Mouse (Mus musculus) megakaryocyte, embryonic 14.5 days (primary cell): Measurements from ENCODE around the gene Tvp23a. TPM values are rescaled to one million over a fixed set of nuclear protein-coding genes. Genes with fewer than 3 reads are reported as not detected.

Experiments
- H3K27me3 ChIP-seq: replicated peaks from 2 replicates; pipeline ENCODE3; 2012; ENCODE audit warnings: inconsistent platforms
- H3K36me3 ChIP-seq: replicated peaks from 2 replicates; pipeline ENCODE3; 2012; ENCODE audit warnings: low read length, inconsistent platforms, mixed read lengths
- H3K4me1 ChIP-seq: 2 replicates; pipeline ENCODE4 v1.6.1; 2012; ENCODE audit warnings: inconsistent platforms
- H3K4me3 ChIP-seq: replicated peaks from 2 replicates; pipeline ENCODE3; 2012; ENCODE audit warnings: moderate library complexity, mild to moderate bottlenecking, inconsistent platforms
- H3K9me3 ChIP-seq: 2 replicates; pipeline ENCODE4 v1.6.1; 2012; ENCODE audit warnings: inconsistent platforms
- FLI1 ChIP-seq: IDR thresholded peaks from 2 replicates; pipeline ENCODE4 v1.6.1; 2012; ENCODE audit warnings: low read length, inconsistent platforms, mixed read lengths
- GATA1 ChIP-seq: IDR thresholded peaks from 3 replicates; pipeline ENCODE4 v1.6.1; 2012; ENCODE audit warnings: mixed read lengths, low read length, inconsistent platforms, borderline replicate concordance
- polyA plus RNA-seq: library from polyadenylated mRNA; stranded (reverse); fragments of >175 nt; gene quantifications from 2 replicates; pipeline ENCODE4 v1.2.3, GENCODE M21; 2012; ENCODE audit warnings: low replicate concordance; ENCODE audit not compliant: insufficient read depth

The Tvp23a gene
- polyA plus RNA-seq, 1 experiment = not detected

- TF ChIP-seq GATA1 (no peak), FLI1 (no peak)
- H3K4me3 ChIP-seq = no peak overlapping the region
- peaks cover 10% of the 10 kb centered on the region for H3K27me3 ChIP-seq
- no peaks in the 10 kb centered on the region for H3K36me3 ChIP-seq
- peaks cover 5% of the 10 kb centered on the region; the same call in 1 of the 2 replicates for H3K9me3 ChIP-seq
- peaks cover 6% of the 10 kb centered on the region for H3K4me1 ChIP-seq
Observed at GRCm38 (mm10) chr16:10460188-10460587, 13.0 kb upstream of the Tvp23a start.

GRCm38 (mm10) chr16:10454583-10454974 lies 7.4 kb upstream of the Tvp23a start:
- Histone ChIP-seq H3K27me3 (peaks cover 16% of the 10 kb centered on the region), H3K4me3 (no peak overlapping the region), H3K4me1 (no peaks in the 10 kb centered on the region), H3K36me3 (no peaks in the 10 kb centered on the region), H3K9me3 (peaks cover under 1% of the 10 kb centered on the region; the same call in 1 of the 2 replicates)
- TF ChIP-seq FLI1 (no peak), GATA1 (no peak)

GRCm38 (mm10) chr16:10453872-10454582 lies 6.9 kb upstream of the Tvp23a start:
- H3K9me3 ChIP-seq = no peaks in the 10 kb centered on the region
- no peaks in the 10 kb centered on the region for H3K36me3 ChIP-seq
- no peaks in the 10 kb centered on the region for H3K4me1 ChIP-seq
- peaks cover 17% of the 10 kb centered on the region for H3K27me3 ChIP-seq
- TF ChIP-seq FLI1 (no peak), GATA1 (no peak)
- H3K4me3 ChIP-seq = no peak overlapping the region

- H3K4me1 ChIP-seq = no peaks in the 10 kb centered on the region
- no peaks in the 10 kb centered on the region for H3K36me3 ChIP-seq
- TF ChIP-seq FLI1 (no peak), GATA1 (no peak)
- H3K9me3 ChIP-seq = no peaks in the 10 kb centered on the region
- no peak overlapping the region for H3K4me3 ChIP-seq
- H3K27me3 ChIP-seq = peaks cover 21% of the 10 kb centered on the region
Observed at GRCm38 (mm10) chr16:10452445-10452896, 5.3 kb upstream of the Tvp23a start.

GRCm38 (mm10) chr16:10451906-10452305 lies 4.7 kb upstream of the Tvp23a start:
- H3K4me1 ChIP-seq = no peaks in the 10 kb centered on the region

GRCm38 (mm10) chr16:10448931-10449330 lies 1.8 kb upstream of the Tvp23a start:
- Histone ChIP-seq H3K36me3 (no peaks in the 10 kb centered on the region), H3K4me3 (no peak overlapping the region), H3K27me3 (peaks cover 25% of the 10 kb centered on the region), H3K4me1 (peaks cover 4% of the 10 kb centered on the region), H3K9me3 (no peaks in the 10 kb centered on the region)
- no peak for TF ChIP-seq FLI1
- no peak for TF ChIP-seq GATA1

More at GRCm38 (mm10) chr16:10451906-10452305, 4.7 kb upstream of the Tvp23a start:
- no peaks in the 10 kb centered on the region for H3K9me3 ChIP-seq
- H3K27me3 ChIP-seq = peaks cover 24% of the 10 kb centered on the region
- H3K36me3 ChIP-seq = no peaks in the 10 kb centered on the region
- no peak overlapping the region for H3K4me3 ChIP-seq
- TF ChIP-seq GATA1 (no peak), FLI1 (no peak)

GRCm38 (mm10) chr16:10447781-10448180 lies 619 bp upstream of the Tvp23a start:
- Histone ChIP-seq H3K36me3 (no peaks in the 10 kb centered on the region), H3K27me3 (peaks cover 22% of the 10 kb centered on the region), H3K9me3 (no peaks in the 10 kb centered on the region), H3K4me3 (no peak overlapping the region), H3K4me1 (peaks cover 4% of the 10 kb centered on the region)
- TF ChIP-seq FLI1 (no peak), GATA1 (no peak)

- H3K27me3 ChIP-seq = peaks cover 18% of the 10 kb centered on the region
- no peaks in the 10 kb centered on the region for H3K36me3 ChIP-seq
- H3K9me3 ChIP-seq = no peaks in the 10 kb centered on the region
- TF ChIP-seq GATA1 (no peak), FLI1 (no peak)
- H3K4me1 ChIP-seq = peaks cover 4% of the 10 kb centered on the region
- H3K4me3 ChIP-seq = no peak overlapping the region
Observed at GRCm38 (mm10) chr16:10446573-10447263, 444 bp downstream of the Tvp23a start.

- H3K4me1 ChIP-seq = peaks cover 4% of the 10 kb centered on the region
- no peaks in the 10 kb centered on the region for H3K9me3 ChIP-seq
- H3K27me3 ChIP-seq = peaks cover 19% of the 10 kb centered on the region
- no peak for TF ChIP-seq GATA1
- H3K36me3 ChIP-seq = no peaks in the 10 kb centered on the region
- no peak overlapping the region for H3K4me3 ChIP-seq
Observed at GRCm38 (mm10) chr16:10443723-10444122, 3.4 kb downstream of the Tvp23a start.

GRCm38 (mm10) chr16:10441761-10442160 lies 5.4 kb downstream of the Tvp23a start:
- peaks cover 4% of the 10 kb centered on the region for H3K4me1 ChIP-seq
- H3K4me3 ChIP-seq = no peak overlapping the region
- H3K9me3 ChIP-seq = no peaks in the 10 kb centered on the region
- H3K36me3 ChIP-seq = no peaks in the 10 kb centered on the region
- no peak for TF ChIP-seq FLI1
- H3K27me3 ChIP-seq = peaks cover 13% of the 10 kb centered on the region
